Mouse (Mus musculus): ENCODE data around the gene Stip1. TPM values are rescaled to one million over a fixed set of nuclear protein-coding genes. Genes with fewer than 3 reads are reported as not detected.

Stip1 gene
- total and polyA plus RNA-seq, 3 experiments = 284 to 430 (median 370) TPM

DNA sequence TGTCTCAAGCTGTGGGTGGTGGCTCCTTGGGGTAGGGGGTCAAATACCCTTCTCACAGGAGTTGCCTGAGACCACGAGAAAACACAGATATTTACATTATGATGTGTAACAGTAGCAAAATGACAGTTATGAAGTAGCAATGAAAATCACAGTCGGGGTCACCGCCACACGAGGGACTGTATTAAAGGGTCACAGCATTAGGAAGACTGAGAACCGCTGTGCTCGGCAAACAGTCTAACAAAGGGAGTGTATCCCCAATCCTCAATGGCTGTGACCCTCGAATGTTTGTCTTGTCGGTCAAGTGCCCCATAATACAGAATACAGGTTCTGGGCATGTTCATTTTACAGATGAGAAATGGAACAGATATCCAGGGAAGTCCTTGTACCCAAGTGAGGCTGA is 45.8 kb downstream of the Stip1 start:
- Histone ChIP-seq H3K36me3 (ENCODE audit: control insufficient read depth in 1 of 2, insufficient read depth in 2 of 2, low read length in 2 of 2) (0 out of 4 replicates have a peak, but pooled peaks cover 0 to 2% of the 10 kb centered on the region in 2 experiments), H3K79me2 (ENCODE audit: control insufficient read depth, insufficient read depth, low read length, poor library complexity) (peaks cover 4% of the 10 kb centered on the region; the same call in 1 of the 2 replicates), H3K4me3 (ENCODE audit: control insufficient read depth in 1 of 2, insufficient read depth in 1 of 2, low read depth in 2 of 2, low read length in 2 of 2) (no peak overlapping the region), H3K4me1 (ENCODE audit: control insufficient read depth in 1 of 2, insufficient read depth in 2 of 2, low read length in 2 of 2) (peaks cover 2 to 22% of the 10 kb centered on the region in 2 experiments; a peak in 3 of 4 replicates), H3K9me3 (replicated peaks; ENCODE audit: insufficient read depth, low read length) (no peaks in the 10 kb centered on the region), H3K27me3 (ENCODE audit: control insufficient read depth in 1 of 2, insufficient read depth in 2 of 2, low read length in 2 of 2) (no peaks in the 10 kb centered on the region), H3K9ac (ENCODE audit: control insufficient read depth, low read depth, low read length, poor library complexity, severe bottlenecking) (no peak overlapping the region), H3K27ac (ENCODE audit: control insufficient read depth, low read depth, low read length) (no peak overlapping the region)
- TF ChIP-seq ZMIZ1 (IDR thresholded peaks at IDR 0.05; ENCODE audit: low read depth, low read length) = no peak
- TF ChIP-seq UBTF (IDR thresholded peaks at IDR 0.05; ENCODE audit: borderline replicate concordance, insufficient read depth, low read depth, low read length) = no peak
- TF ChIP-seq GATA1 (IDR thresholded peaks at IDR 0.05; ENCODE audit: low read depth, low read length) = no peak
- TF ChIP-seq BHLHE40 (IDR thresholded peaks at IDR 0.05; ENCODE audit: borderline replicate concordance, low read depth, low read length) = no peak
- TF ChIP-seq TAL1 (IDR thresholded peaks at IDR 0.05; ENCODE audit: low read length) = no peak
- no peak for TF ChIP-seq E2F4 (IDR thresholded peaks at IDR 0.05; ENCODE audit: borderline replicate concordance, low read depth, low read length)
- TF ChIP-seq SIN3A (IDR thresholded peaks at IDR 0.05; ENCODE audit: low read length) = no peak
- TF ChIP-seq MXI1 (IDR thresholded peaks at IDR 0.05; ENCODE audit: low read depth, low read length) = no peak
- no peak for TF ChIP-seq MYB (IDR thresholded peaks at IDR 0.05; ENCODE audit: low read depth, low read length)
- DNase-seq (ENCODE audit: low read depth, low spot score) = no peak

- peak overlapping the region; percentile 25 for H3K27ac ChIP-seq (ENCODE audit: control insufficient read depth, low read depth, low read length)
- H3K36me3 ChIP-seq (ENCODE audit: control insufficient read depth in 1 of 2, insufficient read depth in 2 of 2, low read length in 2 of 2) = 0 out of 4 replicates have a peak, but pooled peaks cover 0 to 2% of the 10 kb centered on the region in 2 experiments
- peak overlapping the region; percentile 72 for H3K9ac ChIP-seq (ENCODE audit: control insufficient read depth, low read depth, low read length, poor library complexity, severe bottlenecking)
- H3K79me2 ChIP-seq (ENCODE audit: control insufficient read depth, insufficient read depth, low read length, poor library complexity) = peaks cover 4% of the 10 kb centered on the region; the same call in 1 of the 2 replicates
- no peak for TF ChIP-seq HCFC1 (IDR thresholded peaks at IDR 0.05; ENCODE audit: low read depth, low read length)
- TF ChIP-seq ZNF384 (IDR thresholded peaks at IDR 0.05; ENCODE audit: low read depth, low read length) = no peak
- TF ChIP-seq TBP (IDR thresholded peaks at IDR 0.05; ENCODE audit: low read depth, low read length) = no peak
- no peak for TF ChIP-seq EP300 (IDR thresholded peaks at IDR 0.05; ENCODE audit: low read depth in 1 of 2, low read length in 2 of 2)
- TF ChIP-seq MAZ (IDR thresholded peaks at IDR 0.05; ENCODE audit: low read depth, low read length) = no peak
- H3K27me3 ChIP-seq (ENCODE audit: control insufficient read depth in 1 of 2, insufficient read depth in 2 of 2, low read length in 2 of 2) = no peaks in the 10 kb centered on the region
- no peaks in the 10 kb centered on the region for H3K9me3 ChIP-seq (replicated peaks; ENCODE audit: insufficient read depth, low read length)
- DNase-seq (ENCODE audit: low read depth, low spot score) = no peak
- peak overlapping the region; percentile 56 to 74 for H3K4me3 ChIP-seq (ENCODE audit: control insufficient read depth in 1 of 2, insufficient read depth in 1 of 2, low read depth in 2 of 2, low read length in 2 of 2)
- H3K4me1 ChIP-seq (ENCODE audit: control insufficient read depth in 1 of 2, insufficient read depth in 2 of 2, low read length in 2 of 2) = peaks cover 2 to 24% of the 10 kb centered on the region in 2 experiments; a peak in 3 of 4 replicates
Measured at GRCm38 (mm10) chr19:6993011-6993770, 46.6 kb downstream of the Stip1 start.
